Mouse (Mus musculus): ENCODE results near the gene Pitpnm2.
"Not testable (repeated sequence)": the region's sequence is repeated elsewhere in the genome, so short reads cannot be mapped to it uniquely, and the experiment has no call there.

The Pitpnm2 gene

GRCm38 (mm10) chr5:124249614-124250591 is at the start of gene Pitpnm2:
TSS of gene Pitpnm2 (minus strand) at chr5:124249760.
- no peak for DNase-seq (ENCODE audit: low read depth, low spot score)

- DNase-seq (ENCODE audit: low read depth, low spot score), result not testable (repeated sequence)
These were observed 49.7 kb upstream of the Pitpnm2 start for GRCm38 (mm10) chr5:124299307-124299706.

GRCm38 (mm10) chr5:124296475-124296874 is 46.9 kb upstream of the Pitpnm2 start:
- no peak for DNase-seq (ENCODE audit: low read depth, low spot score)

- no peak for DNase-seq (ENCODE audit: low read depth, low spot score)
These were observed 44.4 kb upstream of the Pitpnm2 start for GRCm38 (mm10) chr5:124293967-124294366.

GRCm38 (mm10) chr5:124290216-124290615 is 40.7 kb upstream of the Pitpnm2 start:
- no peak for DNase-seq (ENCODE audit: low read depth, low spot score)

GRCm38 (mm10) chr5:124287616-124288247 is 38.2 kb upstream of the Pitpnm2 start:
- DNase-seq (ENCODE audit: low read depth, low spot score), result no peak

- no peak for DNase-seq (ENCODE audit: low read depth, low spot score)
These were observed 34.8 kb upstream of the Pitpnm2 start for GRCm38 (mm10) chr5:124284330-124284729.

- DNase-seq (ENCODE audit: low read depth, low spot score), result no peak
These were observed 33.3 kb upstream of the Pitpnm2 start for GRCm38 (mm10) chr5:124282854-124283253.

- no peak for DNase-seq (ENCODE audit: low read depth, low spot score)
These were observed 20.7 kb upstream of the Pitpnm2 start for GRCm38 (mm10) chr5:124270226-124270625.

- no peak for DNase-seq (ENCODE audit: low read depth, low spot score)
These were observed 20.1 kb upstream of the Pitpnm2 start for GRCm38 (mm10) chr5:124269661-124270060.

GRCm38 (mm10) chr5:124267652-124268051 is 18.1 kb upstream of the Pitpnm2 start:
- DNase-seq (ENCODE audit: low read depth, low spot score), result no peak

- no peak for DNase-seq (ENCODE audit: low read depth, low spot score)
These were observed 17.3 kb upstream of the Pitpnm2 start for GRCm38 (mm10) chr5:124266821-124267220.

- DNase-seq (ENCODE audit: low read depth, low spot score), result no peak
These were observed 13.7 kb upstream of the Pitpnm2 start for GRCm38 (mm10) chr5:124263246-124263645.

- DNase-seq (ENCODE audit: low read depth, low spot score), result no peak
These were observed 12.5 kb upstream of the Pitpnm2 start for GRCm38 (mm10) chr5:124262090-124262489.

GRCm38 (mm10) chr5:124259133-124259532 is 9.6 kb upstream of the Pitpnm2 start:
- no peak for DNase-seq (ENCODE audit: low read depth, low spot score)

- DNase-seq (ENCODE audit: low read depth, low spot score), result no peak
These were observed 8.5 kb upstream of the Pitpnm2 start for GRCm38 (mm10) chr5:124258026-124258425.

- DNase-seq (ENCODE audit: low read depth, low spot score), result no peak
These were observed 5.6 kb upstream of the Pitpnm2 start for GRCm38 (mm10) chr5:124255141-124255540.

- DNase-seq (ENCODE audit: low read depth, low spot score), result no peak
These were observed 4.0 kb upstream of the Pitpnm2 start for GRCm38 (mm10) chr5:124253555-124253954.

GRCm38 (mm10) chr5:124252580-124253320 is 3.2 kb upstream of the Pitpnm2 start:
- DNase-seq (ENCODE audit: low read depth, low spot score), result no peak

- no peak for DNase-seq (ENCODE audit: low read depth, low spot score)
These were observed 1.5 kb upstream of the Pitpnm2 start for GRCm38 (mm10) chr5:124251070-124251469.

GRCm38 (mm10) chr5:124248845-124249613 is 531 bp downstream of the Pitpnm2 start:
- DNase-seq (ENCODE audit: low read depth, low spot score), result no peak

Measured in c-Kit-negative CD71-positive TER-119-positive erythroid progenitor cells, embryonic 14.5 days (primary cell).